Comparison of ENCODE assay signal across 20 mouse cellular contexts in the genomic region with DNA sequence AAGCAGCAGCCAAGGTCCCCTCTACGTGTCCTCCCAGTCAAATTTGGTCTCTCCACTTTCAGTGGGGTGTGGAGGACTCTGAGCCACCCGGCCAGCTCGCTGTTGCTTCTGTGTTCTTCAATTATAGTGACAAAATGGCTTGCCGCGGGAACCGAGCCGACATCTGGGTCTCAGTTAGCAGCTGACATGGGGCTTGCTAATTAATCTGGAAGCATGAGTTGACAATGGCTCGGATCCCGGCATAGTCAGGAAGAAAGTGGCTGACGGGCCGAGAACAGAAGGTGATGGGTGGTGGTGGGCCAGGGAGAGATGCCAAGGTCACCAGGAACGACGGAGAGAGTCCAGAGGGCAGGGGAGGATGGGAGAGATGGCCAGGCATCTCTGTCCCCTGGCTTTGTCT. TPM values are rescaled to one million over a fixed set of nuclear protein-coding genes. Genes with fewer than 3 reads are reported as not detected.
DNase-seq lines count a peak whose midpoint lies in the region; ATAC-seq lines count a peak whose summit lies in the region.
"Had no signal": no experiment of that assay in that cellular context is flagged by ENCODE, and none has a peak within 500 bp of the region (broad histone marks: within the 10 kb centered on the region; RNA-seq: fewer than 3 reads in every experiment).

No protein-coding gene starts in this region.

- no peaks in the 10 kb centered on the region for H3K36me3 ChIP-seq in forebrain, embryonic 12.5 days (replicated peaks)
- H3K36me3 ChIP-seq in hindbrain, embryonic 16.5 days (ENCODE audit: control insufficient read depth, insufficient read depth, low read length), result no peaks in the 10 kb centered on the region
- H3K36me3 ChIP-seq in neural tube, embryonic 13.5 days, result no peaks in the 10 kb centered on the region
- H3K36me3 ChIP-seq: heart, embryonic 15.5 days; liver, embryonic 12.5 days; stomach, embryonic 15.5 days had no signal

- H3K27me3 ChIP-seq in forebrain, embryonic 12.5 days, result no peaks in the 10 kb centered on the region
- 0 out of 2 replicates have a peak, but pooled peaks cover 2% of the 10 kb centered on the region for H3K27me3 ChIP-seq in hindbrain, embryonic 16.5 days (replicated peaks; ENCODE audit: control insufficient read depth, insufficient read depth, low read length)
- peaks cover 4% of the 10 kb centered on the region for H3K27me3 ChIP-seq in neural tube, embryonic 13.5 days
- H3K27me3 ChIP-seq: stomach, embryonic 15.5 days had no signal

- H3K9ac ChIP-seq in forebrain, embryonic 12.5 days, result no peak overlapping the region
- no peak overlapping the region for H3K9ac ChIP-seq in hindbrain, embryonic 16.5 days (ENCODE audit: low read depth, low read length)
- peak overlapping the region; percentile 34; the same call in 1 of the 2 replicates for H3K9ac ChIP-seq in neural tube, embryonic 13.5 days
- H3K9ac ChIP-seq: heart, embryonic 15.5 days; liver, embryonic 12.5 days; stomach, embryonic 15.5 days had no signal

- H3K4me2 ChIP-seq in forebrain, embryonic 12.5 days, result no peak overlapping the region
- H3K4me2 ChIP-seq in hindbrain, embryonic 16.5 days (ENCODE audit: low read length), result no peak overlapping the region
- no peak overlapping the region for H3K4me2 ChIP-seq in neural tube, embryonic 13.5 days
- H3K4me2 ChIP-seq: heart, embryonic 15.5 days; liver, embryonic 12.5 days; stomach, embryonic 15.5 days had no signal

- peak overlapping the region; percentile 68 for H3K27ac ChIP-seq in forebrain, embryonic 12.5 days
- H3K27ac ChIP-seq in hindbrain, embryonic 16.5 days (ENCODE audit: low read depth, low read length), result peak overlapping the region; percentile 30; the same call in 1 of the 2 replicates
- H3K27ac ChIP-seq in neural tube, embryonic 13.5 days (replicated peaks), result peak overlapping the region; percentile 87
- H3K27ac ChIP-seq: heart, embryonic 15.5 days; left cerebral cortex, adult 2 months; liver, embryonic 12.5 days; stomach, embryonic 15.5 days had no signal

- peak; percentile 88 for DNase-seq in left cerebral cortex, postnatal 4 days
- no peak for DNase-seq in left cerebral cortex, postnatal 36 days (ENCODE audit: low spot score in 2 of 2)
- no peak for DNase-seq in heart, adult 9 months (ENCODE audit: low spot score in 2 of 2)
- DNase-seq in heart, postnatal 10 days, result no peak
- DNase-seq: adrenal gland, postnatal 14 days; cerebellum, adult 11 months; embryo, embryonic 11 days; lung, postnatal 4 days had no signal

- no peak overlapping the region for H3K4me3 ChIP-seq in forebrain, embryonic 12.5 days (replicated peaks)
- no peak overlapping the region for H3K4me3 ChIP-seq in hindbrain, embryonic 16.5 days (ENCODE audit: low read length)
- H3K4me3 ChIP-seq in neural tube, embryonic 13.5 days, result no peak overlapping the region
- H3K4me3 ChIP-seq: heart, embryonic 15.5 days; left cerebral cortex, adult 2 months; liver, embryonic 12.5 days; myocyte; stomach, embryonic 15.5 days had no signal

- no peaks in the 10 kb centered on the region for H3K9me3 ChIP-seq in forebrain, embryonic 12.5 days
- no peaks in the 10 kb centered on the region for H3K9me3 ChIP-seq in hindbrain, embryonic 16.5 days (ENCODE audit: control insufficient read depth, low read length)
- H3K9me3 ChIP-seq in neural tube, embryonic 13.5 days, result no peaks in the 10 kb centered on the region
- H3K9me3 ChIP-seq: heart, embryonic 15.5 days; liver, embryonic 12.5 days; stomach, embryonic 15.5 days had no signal

- peak; percentile 33; the same call in 1 of the 2 replicates for ATAC-seq in forebrain, embryonic 12.5 days (ENCODE audit: low FRiP score)
- ATAC-seq in hindbrain, embryonic 16.5 days, result peak; percentile 22; the same call in 1 of the 2 replicates
- 0 out of 2 replicates have a peak, but pooled peaks have one; percentile 5 for ATAC-seq in neural tube, embryonic 13.5 days (ENCODE audit: low read depth)
- no peak for ATAC-seq in frontal cortex, adult (ENCODE audit: low TSS enrichment)
- ATAC-seq: CD4-positive, CD25-positive, alpha-beta regulatory T cell, adult 4 months; intestine, embryonic 16.5 days; liver, embryonic 12.5 days; Patski had no signal

- peaks cover 48% of the 10 kb centered on the region for H3K4me1 ChIP-seq in forebrain, embryonic 12.5 days
- peaks cover 39% of the 10 kb centered on the region for H3K4me1 ChIP-seq in hindbrain, embryonic 16.5 days (ENCODE audit: control insufficient read depth, insufficient read depth, low read depth, low read length)
- H3K4me1 ChIP-seq in neural tube, embryonic 13.5 days (replicated peaks), result peaks cover 85% of the 10 kb centered on the region
- H3K4me1 ChIP-seq: heart, embryonic 15.5 days; liver, embryonic 12.5 days; stomach, embryonic 15.5 days had no signal

- 32% methylated on average over 13 of the region's 13 CpGs for WGBS in forebrain, embryonic 12.5 days
- WGBS in hindbrain, embryonic 16.5 days, result 14% methylated on average over 13 of the region's 13 CpGs
- 14% methylated on average over 13 of the region's 13 CpGs for WGBS in neural tube, embryonic 13.5 days

- intact Hi-C loops in left cerebral cortex, postnatal 4 days (cut with DNase I), result no loop called here
- intact Hi-C loops in left cerebral cortex, postnatal 36 days (cut with DNase I), result no loop called here
- intact Hi-C loops in heart, postnatal 10 days (cut with DNase I), result no loop called here

RNA-seq across cellular contexts. Expression of a gene that starts 55.2 kb away (rescaled TPM):
- 10 to 100 TPM; 56.8 to 70.8 TPM for total RNA-seq in left cerebral cortex, postnatal 4 days (2021)
- 10 to 100 TPM; 47.8 to 59.1 TPM for total RNA-seq in left cerebral cortex, postnatal 36 days (2021)
- polyA plus RNA-seq in forebrain, embryonic 12.5 days (2016; fragmentation: Nextera tagmentation; extraction: Ambion mirVana), result 11.0 and 14.0 TPM in 2 replicates
- polyA plus RNA-seq in hindbrain, embryonic 16.5 days (2015; fragmentation: Nextera tagmentation; extraction: Ambion mirVana), result 17.4 and 23.1 TPM in 2 replicates
- 34.2 and 35.8 TPM in 2 replicates for polyA plus RNA-seq in neural tube, embryonic 13.5 days (2015; fragmentation: Nextera tagmentation; extraction: Ambion mirVana)
- under 1 TPM; 0.05 to 0.40 TPM for total RNA-seq in heart, postnatal 10 days (2021)
- polyA plus RNA-seq: CD4-positive, CD25-positive, alpha-beta regulatory T cell, adult 4 months had no signal

Comparison
In these comparisons a context has a peak if more than half of its experiments do, and no peak if none do; other contexts are left out.
1. H3K27ac ChIP-seq: peak in every context shown above with its lines; median percentile 87 in neural tube, embryonic 13.5 days; 68 in forebrain, embryonic 12.5 days; 30 in hindbrain, embryonic 16.5 days.
2. RNA of a gene that starts 55.2 kb away (total RNA-seq): 56.8 to 70.8 TPM in left cerebral cortex, postnatal 4 days and 47.8 to 59.1 TPM in left cerebral cortex, postnatal 36 days; 0.05 to 0.40 TPM in heart, postnatal 10 days; every median in the first group is over 10 times any median in the second.